Mouse (Mus musculus) testis, adult 2 months (tissue): ENCODE measurements around the gene Acy3.

Source experiments
- CTCF ChIP-seq: fragments of 200-500 bp; IDR thresholded peaks from 2 replicates; pipeline ENCODE4 v1.5.1; 2012; ENCODE audit warnings: low read depth, mild to moderate bottlenecking, inconsistent platforms, low read length, moderate library complexity; ENCODE audit not compliant: control insufficient read depth, insufficient read depth, insufficient replicate concordance
- POLR2A ChIP-seq: fragments of 200-500 bp; IDR thresholded peaks from 2 replicates; pipeline ENCODE4 v1.6.1; 2012; ENCODE audit warnings: low read depth, mild to moderate bottlenecking, inconsistent platforms, low read length, moderate library complexity; ENCODE audit not compliant: control insufficient read depth

DNA sequence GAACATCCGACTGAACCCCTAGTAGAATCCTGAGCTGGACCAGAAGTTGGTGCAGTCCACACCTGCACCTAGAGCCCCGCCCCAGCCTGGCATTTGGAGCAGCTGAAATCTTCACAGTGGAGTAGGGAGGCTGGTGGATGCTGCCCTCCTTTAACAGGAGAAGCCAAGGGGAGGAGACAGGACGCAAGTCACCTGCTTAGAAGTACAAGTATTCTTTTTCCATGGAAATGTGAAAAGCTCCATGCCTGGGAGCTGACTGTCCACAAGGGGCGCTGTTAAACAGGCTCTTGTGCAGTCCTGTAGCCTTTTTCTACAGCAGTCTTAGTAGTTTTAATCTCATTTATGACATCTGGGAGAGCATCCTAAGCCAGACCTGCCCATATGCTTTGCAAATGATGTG is 2.4 kb downstream of the Acy3 start:
- TF ChIP-seq CTCF (no peak), POLR2A (no peak)
